Mouse (Mus musculus): ENCODE measurements at regions not wholly inside any gene's neighbourhood (a gene's known extent, or its start where the extent isn't known, plus 50 kb on each side); places are given as distances from the start of the nearest gene placed in this dataset.

DNA sequence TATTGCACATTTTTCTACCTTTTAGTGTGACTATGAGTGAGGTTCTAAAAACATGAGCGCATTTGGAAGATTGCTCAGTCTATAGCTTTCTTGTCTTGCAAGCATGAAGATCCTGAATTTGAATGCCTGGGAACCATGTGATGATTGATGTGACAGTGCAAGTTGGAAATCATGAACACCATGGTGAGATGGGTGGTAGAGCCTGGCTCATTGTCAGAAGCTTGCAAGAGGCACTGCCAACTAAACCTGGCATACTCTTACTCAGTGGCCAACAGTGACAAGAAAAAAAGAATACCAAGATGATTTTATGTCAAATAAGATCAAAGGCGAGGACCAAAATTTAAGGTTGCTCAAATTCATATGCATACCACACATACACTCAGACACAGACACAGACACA lies 188.1 kb upstream of the Tmprss15 start:
- Histone ChIP-seq H3K27ac (no peak overlapping the region), H3K4me3 (no peak overlapping the region)
- no peak for DNase-seq (ENCODE audit: extremely low spot score in 1 of 2, low spot score in 2 of 2)
- intact Hi-C loops (cut with DNase I): no loop called here
- TF ChIP-seq CTCF (IDR thresholded peaks at IDR 0.05): no peak

DNA sequence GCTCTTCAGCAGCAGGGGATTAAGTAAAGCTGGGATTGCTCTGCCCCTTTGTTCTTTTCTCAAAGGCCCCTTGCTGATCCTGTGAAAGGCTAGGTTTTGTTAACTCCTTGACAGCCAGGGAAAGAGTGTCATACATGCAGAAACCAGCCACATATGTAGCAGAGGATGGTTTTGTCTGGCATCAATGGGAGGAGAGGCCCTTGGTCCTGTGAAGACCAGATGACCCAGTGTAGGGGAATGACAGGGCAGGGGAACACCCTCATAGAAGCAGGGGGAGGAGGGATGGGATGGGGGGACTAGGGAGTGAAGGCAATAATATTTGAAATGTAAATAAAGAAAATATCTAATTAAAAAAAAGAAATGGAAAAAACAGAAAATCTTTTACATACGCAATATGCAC lies 165.6 kb upstream of the Tmprss15 start:
- intact Hi-C loops (cut with DNase I): no loop called here
- no peak for TF ChIP-seq CTCF (IDR thresholded peaks at IDR 0.05)
- Histone ChIP-seq H3K27ac (no peak overlapping the region), H3K4me3 (no peak overlapping the region)
- DNase-seq (ENCODE audit: extremely low spot score in 1 of 2, low spot score in 2 of 2): no peak

- intact Hi-C loops (cut with DNase I): no loop called here
- no peak for TF ChIP-seq CTCF (IDR thresholded peaks at IDR 0.05)
- H3K27ac ChIP-seq: no peak overlapping the region
- no peak overlapping the region for H3K4me3 ChIP-seq
- DNase-seq (ENCODE audit: extremely low spot score in 1 of 2, low spot score in 2 of 2): no peak
These were observed 165.2 kb upstream of the Tmprss15 start for GRCm38 (mm10) chr16:79256084-79256483.

DNA sequence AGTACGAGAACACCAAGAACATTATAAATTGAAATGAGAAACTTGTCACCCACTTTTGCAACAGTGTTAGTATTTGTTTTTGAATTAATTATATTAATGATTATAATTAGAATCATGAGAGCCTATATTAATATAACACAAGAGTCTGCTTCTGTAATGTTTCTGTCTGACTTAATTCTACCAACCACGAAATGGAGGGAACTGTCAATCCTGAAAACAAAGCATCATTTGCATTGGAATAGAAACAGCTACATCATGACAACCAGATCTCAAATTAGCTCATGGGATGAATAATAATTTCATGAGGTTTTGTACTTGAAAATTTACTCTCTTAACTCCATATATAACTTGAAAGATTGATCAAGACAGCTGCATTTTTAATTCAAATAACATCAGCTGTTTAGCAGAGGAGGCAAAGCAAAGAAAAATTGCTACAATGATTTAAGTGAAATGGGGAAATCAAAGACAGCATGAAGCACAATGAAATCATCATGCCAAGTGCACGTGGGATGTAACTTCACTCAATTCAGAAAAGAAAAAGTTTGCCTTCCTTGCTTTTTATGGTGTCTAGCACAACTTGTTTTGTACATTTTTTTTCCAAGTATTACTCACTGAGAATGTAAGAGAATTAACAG lies 150.1 kb upstream of the Tmprss15 start:
- no peak for TF ChIP-seq CTCF (IDR thresholded peaks at IDR 0.05)

DNA sequence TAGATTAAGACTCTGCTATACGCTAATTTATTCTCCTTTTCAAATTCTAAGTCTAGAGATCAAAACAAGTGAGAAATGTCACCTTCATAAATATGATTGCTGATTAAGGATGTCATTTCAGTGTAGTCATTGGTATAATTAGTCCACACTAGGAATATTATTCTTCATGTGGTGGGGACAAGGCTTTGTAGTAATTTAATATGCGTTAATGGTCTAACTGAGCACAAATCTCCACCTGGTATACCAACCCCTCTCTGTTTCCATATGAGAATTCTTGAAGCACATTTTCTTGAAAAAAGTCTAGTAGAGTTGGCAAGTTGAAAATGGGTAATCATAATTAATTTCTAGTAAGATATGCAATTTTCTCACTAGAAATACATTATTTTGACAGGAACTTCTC lies 149.3 kb upstream of the Tmprss15 start:
- intact Hi-C loops (cut with DNase I): no loop called here
- no peak for DNase-seq (ENCODE audit: extremely low spot score in 1 of 2, low spot score in 2 of 2)
- Histone ChIP-seq H3K4me3 (no peak overlapping the region), H3K27ac (no peak overlapping the region)
- no peak for TF ChIP-seq CTCF (IDR thresholded peaks at IDR 0.05)

More for the DNA sequence above, 150.1 kb upstream of the Tmprss15 start:
- DNase-seq (ENCODE audit: extremely low spot score in 1 of 2, low spot score in 2 of 2): no peak
- Histone ChIP-seq H3K4me3 (no peak overlapping the region), H3K27ac (no peak overlapping the region)
- intact Hi-C loops (cut with DNase I): no loop called here

GRCm38 (mm10) chr16:79191196-79191595 lies 100.3 kb upstream of the Tmprss15 start:
- no peak for DNase-seq (ENCODE audit: extremely low spot score in 1 of 2, low spot score in 2 of 2)
- Histone ChIP-seq H3K4me3 (no peak overlapping the region), H3K27ac (no peak overlapping the region)
- intact Hi-C loops (cut with DNase I): no loop called here
- TF ChIP-seq CTCF (IDR thresholded peaks at IDR 0.05): no peak

GRCm38 (mm10) chr16:79186471-79186870 lies 95.6 kb upstream of the Tmprss15 start:
- intact Hi-C loops (cut with DNase I): no loop called here
- no peak for TF ChIP-seq CTCF (IDR thresholded peaks at IDR 0.05)
- DNase-seq (ENCODE audit: extremely low spot score in 1 of 2, low spot score in 2 of 2): no peak
- Histone ChIP-seq H3K27ac (no peak overlapping the region), H3K4me3 (no peak overlapping the region)

DNA sequence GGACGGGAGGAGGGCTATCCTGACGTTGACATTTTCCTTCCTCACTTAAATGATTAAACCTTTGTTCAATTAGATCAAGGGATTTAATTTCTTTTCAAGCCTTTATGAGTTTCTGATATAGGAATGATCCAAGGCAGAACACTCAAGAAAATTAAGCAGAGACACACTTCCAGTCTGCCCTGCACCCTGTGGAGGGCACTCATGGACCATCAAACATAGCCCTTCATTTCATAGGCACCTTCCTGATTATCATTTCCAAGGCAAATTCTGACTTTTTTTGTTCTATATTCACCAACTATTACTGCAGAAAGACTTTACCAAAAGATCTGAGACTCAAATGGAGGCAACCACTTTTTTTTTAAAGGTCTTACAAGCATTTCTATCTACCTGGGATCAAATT lies 91.6 kb upstream of the Tmprss15 start:
- peak; percentile 51 for TF ChIP-seq CTCF (IDR thresholded peaks at IDR 0.05)
- DNase-seq (ENCODE audit: extremely low spot score in 1 of 2, low spot score in 2 of 2): no peak
- Histone ChIP-seq H3K27ac (no peak overlapping the region), H3K4me3 (no peak overlapping the region)
- intact Hi-C loops (cut with DNase I): no loop called here

DNA sequence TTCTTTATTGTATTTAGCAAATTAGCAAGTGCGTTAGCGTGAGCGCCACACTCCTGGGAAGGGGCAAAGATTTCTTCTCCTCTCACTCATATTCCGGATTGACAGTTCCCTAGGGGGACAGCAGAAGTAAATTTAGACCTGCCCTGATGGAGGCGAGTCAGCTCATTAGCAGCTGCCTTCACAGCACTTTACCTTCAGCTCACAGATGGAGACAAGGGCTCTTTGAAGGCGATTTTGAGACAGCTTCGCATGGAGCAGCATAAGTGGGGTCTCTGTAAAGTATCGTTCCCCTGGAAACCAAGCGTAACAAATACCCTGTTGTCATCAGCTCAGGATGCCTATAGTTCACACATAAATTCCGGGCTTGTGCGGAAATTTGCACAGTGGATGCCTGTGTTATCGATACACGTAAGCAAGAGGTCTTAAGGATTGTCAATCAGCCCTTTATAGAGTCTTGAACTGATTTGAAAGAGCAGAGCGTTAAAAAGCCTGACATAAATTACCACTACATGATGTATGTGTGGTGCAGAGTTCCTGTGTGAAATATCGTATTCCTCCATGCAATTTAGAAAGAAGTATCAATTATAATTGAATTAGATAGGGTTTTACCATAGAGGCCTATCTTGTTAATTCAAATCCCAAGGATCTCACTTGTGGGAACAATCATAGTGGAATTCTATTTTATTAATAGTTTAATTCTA lies 86.6 kb upstream of the Tmprss15 start:
- no peak for DNase-seq (ENCODE audit: extremely low spot score in 1 of 2, low spot score in 2 of 2)
- intact Hi-C loops (cut with DNase I): loop anchor here (10.0 kb wide), 1 partner anchor 727 kb away; no protein-coding TSS in a partner anchor
- Histone ChIP-seq H3K27ac (no peak overlapping the region), H3K4me3 (no peak overlapping the region)
- TF ChIP-seq CTCF (IDR thresholded peaks at IDR 0.05): no peak

- intact Hi-C loops (cut with DNase I): loop anchor here (10.0 kb wide), 1 partner anchor 728 kb away; no protein-coding TSS in a partner anchor
- no peak overlapping the region for H3K27ac ChIP-seq
- no peak for DNase-seq (ENCODE audit: extremely low spot score in 1 of 2, low spot score in 2 of 2)
- no peak overlapping the region for H3K4me3 ChIP-seq
- no peak for TF ChIP-seq CTCF (IDR thresholded peaks at IDR 0.05)
These were observed 85.9 kb upstream of the Tmprss15 start for GRCm38 (mm10) chr16:79176832-79177243.

DNA sequence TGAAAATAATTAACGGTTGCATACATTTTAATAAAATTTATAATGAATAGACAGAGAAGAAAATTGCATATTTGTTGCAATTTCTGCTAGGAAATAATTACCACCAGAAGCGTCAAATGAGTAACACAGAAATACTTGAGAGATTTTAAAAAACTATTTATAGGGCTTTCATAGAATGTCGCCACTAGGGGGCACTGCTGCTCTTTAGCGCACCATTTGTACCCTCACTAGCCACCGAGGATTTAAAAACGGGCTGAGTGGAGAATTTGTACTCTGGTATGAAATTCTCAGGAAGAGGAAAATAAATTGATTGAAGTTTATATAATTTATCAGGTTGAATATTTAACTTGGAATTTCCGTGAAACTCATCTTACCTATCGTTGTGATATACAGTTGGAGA lies 77.3 kb upstream of the Tmprss15 start:
- peak; percentile 74 to 76 for DNase-seq (ENCODE audit: extremely low spot score in 1 of 2, low spot score in 2 of 2)
- Histone ChIP-seq H3K4me3 (no peak overlapping the region), H3K27ac (no peak overlapping the region)
- peak; percentile 95 for TF ChIP-seq CTCF (IDR thresholded peaks at IDR 0.05)
- intact Hi-C loops (cut with DNase I): no loop called here

DNA sequence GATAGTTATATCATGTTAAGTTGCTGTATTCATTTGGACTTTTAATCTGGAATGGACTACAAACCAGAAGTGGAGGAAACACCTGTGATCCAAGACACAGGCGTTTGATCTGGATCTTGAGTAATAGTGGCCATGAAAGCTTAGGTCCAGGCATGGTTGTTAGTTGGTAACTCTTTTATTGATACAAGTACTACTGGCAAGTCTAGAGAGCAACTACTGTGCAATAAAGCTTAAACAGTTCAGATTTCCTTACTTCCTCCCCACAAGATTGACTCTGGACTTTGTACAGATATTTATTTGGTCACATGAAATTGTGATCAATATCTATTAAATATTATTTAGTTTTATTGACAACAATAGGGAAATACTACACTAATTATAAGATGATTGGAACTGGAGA lies 51.9 kb upstream of the Tmprss15 start:
- DNase-seq (ENCODE audit: extremely low spot score in 1 of 2, low spot score in 2 of 2): no peak
- no peak for TF ChIP-seq CTCF (IDR thresholded peaks at IDR 0.05)
- intact Hi-C loops (cut with DNase I): no loop called here
- H3K4me3 ChIP-seq: no peak overlapping the region
- no peak overlapping the region for H3K27ac ChIP-seq

Data from left cerebral cortex, adult 2 months (tissue).